Mouse (Mus musculus): Measurements from ENCODE around the gene Ache. TPM values are rescaled to one million over a fixed set of nuclear protein-coding genes. Genes with fewer than 3 reads are reported as not detected.
A peak's percentile ranks its signal among the peaks of the same experiment; 100 is the strongest.

The Ache gene
- polyA plus RNA-seq, 1 experiment, result 57.9 TPM

GRCm38 (mm10) chr5:137294744-137295093, 7.4 kb downstream of the Ache start:
- H3K27ac ChIP-seq (ENCODE audit: insufficient read depth, low read length), result 0 out of 2 replicates have a peak overlapping the region, but pooled peaks have one; percentile 17
- peak overlapping the region; percentile 54 for H3K4me3 ChIP-seq (ENCODE audit: insufficient read depth, low read length)
- TF ChIP-seq POLR2A (IDR thresholded peaks at IDR 0.05; ENCODE audit: extremely low read depth, insufficient read depth, low read length), result no peak
- TF ChIP-seq CTCF (IDR thresholded peaks at IDR 0.05; ENCODE audit: extremely low read depth, insufficient read depth, low read length), result no peak
- H3K4me1 ChIP-seq (ENCODE audit: control insufficient read depth, insufficient read depth, low read length), result no peaks in the 10 kb centered on the region

GRCm38 (mm10) chr5:137295296-137295695, 8.0 kb downstream of the Ache start:
- TF ChIP-seq CTCF (IDR thresholded peaks at IDR 0.05; ENCODE audit: extremely low read depth, insufficient read depth, low read length) (no peak), POLR2A (IDR thresholded peaks at IDR 0.05; ENCODE audit: extremely low read depth, insufficient read depth, low read length) (no peak)
- Histone ChIP-seq H3K4me1 (ENCODE audit: control insufficient read depth, insufficient read depth, low read length) (no peaks in the 10 kb centered on the region), H3K4me3 (ENCODE audit: insufficient read depth, low read length) (peak overlapping the region; percentile 54; the same call in 1 of the 2 replicates), H3K27ac (ENCODE audit: insufficient read depth, low read length) (no peak overlapping the region)

- Histone ChIP-seq H3K27ac (ENCODE audit: insufficient read depth, low read length) (no peak overlapping the region), H3K4me3 (ENCODE audit: insufficient read depth, low read length) (no peak overlapping the region), H3K4me1 (ENCODE audit: control insufficient read depth, insufficient read depth, low read length) (no peaks in the 10 kb centered on the region)
- no peak for TF ChIP-seq POLR2A (IDR thresholded peaks at IDR 0.05; ENCODE audit: extremely low read depth, insufficient read depth, low read length)
- no peak for TF ChIP-seq CTCF (IDR thresholded peaks at IDR 0.05; ENCODE audit: extremely low read depth, insufficient read depth, low read length)
Observed at GRCm38 (mm10) chr5:137295712-137296111, 8.4 kb downstream of the Ache start.

GRCm38 (mm10) chr5:137297126-137297525, 9.8 kb downstream of the Ache start:
- Histone ChIP-seq H3K4me3 (ENCODE audit: insufficient read depth, low read length) (no peak overlapping the region), H3K4me1 (ENCODE audit: control insufficient read depth, insufficient read depth, low read length) (no peaks in the 10 kb centered on the region), H3K27ac (ENCODE audit: insufficient read depth, low read length) (no peak overlapping the region)
- TF ChIP-seq CTCF (IDR thresholded peaks at IDR 0.05; ENCODE audit: extremely low read depth, insufficient read depth, low read length) (no peak), POLR2A (IDR thresholded peaks at IDR 0.05; ENCODE audit: extremely low read depth, insufficient read depth, low read length) (no peak)

- no peak overlapping the region for H3K27ac ChIP-seq (ENCODE audit: insufficient read depth, low read length)
Observed at GRCm38 (mm10) chr5:137299240-137299639, 11.9 kb downstream of the Ache start.

GRCm38 (mm10) chr5:137301253-137301652, 13.9 kb downstream of the Ache start:
- Histone ChIP-seq H3K4me3 (ENCODE audit: insufficient read depth, low read length) (no peak overlapping the region), H3K4me1 (ENCODE audit: control insufficient read depth, insufficient read depth, low read length) (peaks cover 9% of the 10 kb centered on the region; the same call in 1 of the 2 replicates)
- TF ChIP-seq CTCF (IDR thresholded peaks at IDR 0.05; ENCODE audit: extremely low read depth, insufficient read depth, low read length) (no peak), POLR2A (IDR thresholded peaks at IDR 0.05; ENCODE audit: extremely low read depth, insufficient read depth, low read length) (no peak)

More at GRCm38 (mm10) chr5:137299240-137299639, 11.9 kb downstream of the Ache start:
- no peaks in the 10 kb centered on the region for H3K4me1 ChIP-seq (ENCODE audit: control insufficient read depth, insufficient read depth, low read length)
- no peak overlapping the region for H3K4me3 ChIP-seq (ENCODE audit: insufficient read depth, low read length)
- TF ChIP-seq POLR2A (IDR thresholded peaks at IDR 0.05; ENCODE audit: extremely low read depth, insufficient read depth, low read length), result no peak
- TF ChIP-seq CTCF (IDR thresholded peaks at IDR 0.05; ENCODE audit: extremely low read depth, insufficient read depth, low read length), result no peak

GRCm38 (mm10) chr5:137303609-137304008, 16.3 kb downstream of the Ache start:
- TF ChIP-seq CTCF (IDR thresholded peaks at IDR 0.05; ENCODE audit: extremely low read depth, insufficient read depth, low read length) (no peak), POLR2A (IDR thresholded peaks at IDR 0.05; ENCODE audit: extremely low read depth, insufficient read depth, low read length) (no peak)
- Histone ChIP-seq H3K4me1 (ENCODE audit: control insufficient read depth, insufficient read depth, low read length) (peaks cover 9% of the 10 kb centered on the region; the same call in 1 of the 2 replicates), H3K27ac (ENCODE audit: insufficient read depth, low read length) (no peak overlapping the region), H3K4me3 (ENCODE audit: insufficient read depth, low read length) (no peak overlapping the region)

More at GRCm38 (mm10) chr5:137301253-137301652, 13.9 kb downstream of the Ache start:
- H3K27ac ChIP-seq (ENCODE audit: insufficient read depth, low read length), result no peak overlapping the region

- Histone ChIP-seq H3K27ac (ENCODE audit: insufficient read depth, low read length) (no peak overlapping the region), H3K4me3 (ENCODE audit: insufficient read depth, low read length) (no peak overlapping the region), H3K4me1 (ENCODE audit: control insufficient read depth, insufficient read depth, low read length) (peaks cover 9% of the 10 kb centered on the region; the same call in 1 of the 2 replicates)
- no peak for TF ChIP-seq POLR2A (IDR thresholded peaks at IDR 0.05; ENCODE audit: extremely low read depth, insufficient read depth, low read length)
- TF ChIP-seq CTCF (IDR thresholded peaks at IDR 0.05; ENCODE audit: extremely low read depth, insufficient read depth, low read length), result no peak
Observed at GRCm38 (mm10) chr5:137304165-137304564, 16.8 kb downstream of the Ache start.

GRCm38 (mm10) chr5:137304816-137305215, 17.5 kb downstream of the Ache start:
- peaks cover 9% of the 10 kb centered on the region; the same call in 1 of the 2 replicates for H3K4me1 ChIP-seq (ENCODE audit: control insufficient read depth, insufficient read depth, low read length)
- no peak overlapping the region for H3K4me3 ChIP-seq (ENCODE audit: insufficient read depth, low read length)
- no peak for TF ChIP-seq POLR2A (IDR thresholded peaks at IDR 0.05; ENCODE audit: extremely low read depth, insufficient read depth, low read length)
- no peak for TF ChIP-seq CTCF (IDR thresholded peaks at IDR 0.05; ENCODE audit: extremely low read depth, insufficient read depth, low read length)
- H3K27ac ChIP-seq (ENCODE audit: insufficient read depth, low read length), result no peak overlapping the region

GRCm38 (mm10) chr5:137305822-137306221, 18.5 kb downstream of the Ache start:
- peaks cover 9% of the 10 kb centered on the region; the same call in 1 of the 2 replicates for H3K4me1 ChIP-seq (ENCODE audit: control insufficient read depth, insufficient read depth, low read length)
- no peak overlapping the region for H3K27ac ChIP-seq (ENCODE audit: insufficient read depth, low read length)
- no peak for TF ChIP-seq POLR2A (IDR thresholded peaks at IDR 0.05; ENCODE audit: extremely low read depth, insufficient read depth, low read length)
- TF ChIP-seq CTCF (IDR thresholded peaks at IDR 0.05; ENCODE audit: extremely low read depth, insufficient read depth, low read length), result no peak
- peak overlapping the region; percentile 48; the same call in 1 of the 2 replicates for H3K4me3 ChIP-seq (ENCODE audit: insufficient read depth, low read length)

Measured in cortical plate, adult 2 months (tissue).